Mouse (Mus musculus) liver, postnatal 0 days (tissue): ENCODE measurements around the gene Gng8.

Experiments
- CTCF ChIP-seq: sonication (generic); IDR thresholded peaks from 2 replicates; pipeline ENCODE4 v1.5.1; 2016; ENCODE audit warnings: antibody characterized with exemption, low read depth
- EP300 ChIP-seq: IDR thresholded peaks from 2 replicates; pipeline ENCODE4 v1.6.1; 2016; ENCODE audit warnings: antibody characterized with exemption, low read depth, mild to moderate bottlenecking

DNA sequence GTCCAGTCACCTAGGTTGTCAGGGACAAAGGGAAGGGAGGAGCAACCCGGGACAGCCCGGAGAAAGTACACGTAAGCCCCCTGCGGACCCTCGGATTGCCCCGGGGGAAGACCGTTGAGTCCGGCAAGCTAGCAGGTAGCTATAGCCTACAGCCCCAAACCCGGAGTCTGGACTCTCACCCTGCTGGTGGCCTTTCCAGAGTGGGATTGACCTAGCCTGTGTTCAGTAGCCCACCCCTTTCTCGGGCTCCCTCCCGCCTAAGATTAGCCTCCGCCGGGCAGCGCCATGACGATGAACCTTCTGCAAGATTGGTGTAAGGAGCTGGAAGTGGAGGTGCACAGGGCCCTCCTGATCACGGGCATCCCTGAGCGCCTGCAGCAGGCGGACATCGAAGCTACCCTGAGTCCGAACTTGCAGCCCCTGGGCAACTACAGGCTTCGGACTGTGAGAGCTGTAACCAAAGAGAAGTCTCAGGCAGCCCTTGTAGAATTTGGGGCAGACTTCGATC is 53.3 kb downstream of the Gng8 start:
- TF ChIP-seq EP300 (no peak), CTCF (no peak)
